Mouse (Mus musculus): ENCODE measurements around the gene Nfya. TPM values are rescaled to one million over a fixed set of nuclear protein-coding genes. Genes with fewer than 3 reads are reported as not detected.

Nfya gene
- polyA plus RNA-seq, 1 experiment from 2014 or later, result 16.3 TPM

DNA sequence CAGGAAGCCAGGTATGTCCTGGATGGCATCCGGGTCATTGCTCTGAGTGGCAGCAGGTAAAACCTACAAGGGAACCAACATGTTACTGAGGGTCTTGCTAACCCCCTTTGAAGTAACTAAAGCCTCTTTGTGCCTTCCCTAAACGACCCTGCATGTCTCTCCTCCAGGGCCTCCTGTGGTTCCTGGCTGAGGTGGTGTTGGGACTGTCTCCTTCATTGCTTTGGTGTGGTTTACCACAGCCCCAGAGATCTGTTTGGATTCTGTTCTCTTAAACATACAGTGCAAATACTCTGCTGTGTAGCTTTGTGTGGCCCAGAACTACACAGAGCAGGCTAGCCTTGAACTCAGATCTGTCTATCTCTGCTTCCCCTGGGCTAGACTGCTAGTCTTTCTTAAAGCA, 9.9 kb upstream of the Nfya start:
- H3K27ac ChIP-seq (ENCODE audit: low read depth, low read length), result no peak overlapping the region
- H3K9me3 ChIP-seq (ENCODE audit: control insufficient read depth, low read length), result no peaks in the 10 kb centered on the region
- no peak overlapping the region for H3K4me3 ChIP-seq (ENCODE audit: low read depth, low read length)
- no peaks in the 10 kb centered on the region for H3K36me3 ChIP-seq (ENCODE audit: control insufficient read depth, insufficient read depth, low read length)
- H3K27me3 ChIP-seq (ENCODE audit: control insufficient read depth, insufficient read depth, low read length), result no peaks in the 10 kb centered on the region
- H3K9ac ChIP-seq (replicated peaks; ENCODE audit: low read depth, low read length), result no peak overlapping the region
- ATAC-seq (ENCODE audit: low read depth), result no peak
- H3K4me1 ChIP-seq (ENCODE audit: control insufficient read depth, insufficient read depth, low read length), result no peaks in the 10 kb centered on the region
- no peak overlapping the region for H3K4me2 ChIP-seq (ENCODE audit: low read depth, low read length)
- WGBS, result 60% methylated on average over 2 of the region's 2 CpGs

DNA sequence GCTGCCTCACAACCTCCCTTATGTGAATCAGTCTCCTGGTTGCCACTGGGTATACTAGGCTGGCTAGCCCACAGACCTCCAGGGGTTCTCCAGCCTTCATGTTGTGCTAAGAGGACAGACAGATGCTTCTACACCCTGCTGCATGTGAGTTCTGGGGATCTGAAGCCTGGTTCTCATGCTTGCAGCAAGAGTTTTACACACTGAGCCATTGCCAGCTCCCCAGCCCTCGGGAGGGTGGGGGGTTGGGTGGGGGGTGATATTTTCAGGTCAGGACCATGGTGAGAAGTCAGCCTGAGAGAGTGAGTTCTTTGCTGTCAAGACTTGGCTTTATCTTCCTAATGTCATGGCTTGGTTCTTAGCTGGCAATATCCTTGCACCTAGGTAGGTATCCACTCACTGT, 9.1 kb upstream of the Nfya start:
- Histone ChIP-seq H3K36me3 (ENCODE audit: control insufficient read depth, insufficient read depth, low read length) (no peaks in the 10 kb centered on the region), H3K4me3 (ENCODE audit: low read depth, low read length) (no peak overlapping the region), H3K27me3 (ENCODE audit: control insufficient read depth, insufficient read depth, low read length) (no peaks in the 10 kb centered on the region), H3K4me2 (ENCODE audit: low read depth, low read length) (no peak overlapping the region), H3K4me1 (ENCODE audit: control insufficient read depth, insufficient read depth, low read length) (no peaks in the 10 kb centered on the region), H3K9ac (replicated peaks; ENCODE audit: low read depth, low read length) (no peak overlapping the region), H3K9me3 (ENCODE audit: control insufficient read depth, low read length) (no peaks in the 10 kb centered on the region), H3K27ac (ENCODE audit: low read depth, low read length) (no peak overlapping the region)
- WGBS, result 95% methylated on average over 1 of the region's 1 CpGs
- ATAC-seq (ENCODE audit: low read depth), result no peak

DNA sequence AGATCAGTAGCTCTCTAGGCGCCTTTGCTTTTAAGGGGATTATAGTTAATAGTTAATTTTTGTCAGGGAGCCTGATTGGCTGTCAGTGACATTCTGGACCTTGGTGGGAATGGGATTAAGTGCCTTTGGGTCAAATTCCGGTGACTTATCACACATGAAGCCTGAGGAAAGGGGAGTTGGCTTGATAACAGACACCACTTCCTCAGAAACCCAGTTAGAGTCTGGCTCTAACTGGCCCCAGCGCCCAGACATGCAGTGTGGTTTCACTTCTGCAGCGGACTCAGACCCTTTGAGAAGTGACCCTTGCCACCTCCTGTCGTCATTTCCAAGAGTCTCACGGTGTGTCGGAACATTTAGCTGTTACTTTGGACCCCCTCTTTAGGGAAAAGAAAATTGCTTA, 8.5 kb upstream of the Nfya start:
- H3K9ac ChIP-seq (replicated peaks; ENCODE audit: low read depth, low read length), result no peak overlapping the region
- no peak overlapping the region for H3K27ac ChIP-seq (ENCODE audit: low read depth, low read length)
- H3K4me2 ChIP-seq (ENCODE audit: low read depth, low read length), result no peak overlapping the region
- 90% methylated on average over 7 of the region's 7 CpGs for WGBS
- no peaks in the 10 kb centered on the region for H3K27me3 ChIP-seq (ENCODE audit: control insufficient read depth, insufficient read depth, low read length)
- H3K4me3 ChIP-seq (ENCODE audit: low read depth, low read length), result no peak overlapping the region
- no peaks in the 10 kb centered on the region for H3K36me3 ChIP-seq (ENCODE audit: control insufficient read depth, insufficient read depth, low read length)
- no peak for ATAC-seq (ENCODE audit: low read depth)
- no peaks in the 10 kb centered on the region for H3K4me1 ChIP-seq (ENCODE audit: control insufficient read depth, insufficient read depth, low read length)
- H3K9me3 ChIP-seq (ENCODE audit: control insufficient read depth, low read length), result no peaks in the 10 kb centered on the region

DNA sequence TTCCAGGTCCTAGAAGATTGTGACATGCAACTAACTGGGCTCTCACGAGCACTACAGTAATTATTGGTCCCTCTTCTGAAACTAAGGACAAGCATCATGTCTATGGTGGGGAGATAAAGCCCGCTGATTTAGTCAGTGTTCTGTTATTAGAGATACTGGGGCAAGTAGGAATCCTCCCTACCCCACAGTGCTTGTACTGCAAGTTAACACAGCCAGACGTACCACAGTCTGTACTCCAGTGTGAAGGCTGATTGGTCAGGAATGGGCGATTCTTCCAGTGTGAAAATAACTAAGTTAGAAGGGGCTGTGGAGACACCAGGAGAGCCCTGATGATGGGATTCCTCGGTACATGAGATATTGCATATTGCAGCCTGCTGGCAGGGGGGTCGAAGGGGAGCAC, 7.8 kb upstream of the Nfya start:
- no peaks in the 10 kb centered on the region for H3K4me1 ChIP-seq (ENCODE audit: control insufficient read depth, insufficient read depth, low read length)
- H3K4me2 ChIP-seq (ENCODE audit: low read depth, low read length), result no peak overlapping the region
- H3K27me3 ChIP-seq (ENCODE audit: control insufficient read depth, insufficient read depth, low read length), result no peaks in the 10 kb centered on the region
- H3K9ac ChIP-seq (replicated peaks; ENCODE audit: low read depth, low read length), result no peak overlapping the region
- no peak for ATAC-seq (ENCODE audit: low read depth)
- 94% methylated on average over 6 of the region's 6 CpGs for WGBS
- H3K9me3 ChIP-seq (ENCODE audit: control insufficient read depth, low read length), result no peaks in the 10 kb centered on the region
- H3K36me3 ChIP-seq (ENCODE audit: control insufficient read depth, insufficient read depth, low read length), result no peaks in the 10 kb centered on the region
- H3K4me3 ChIP-seq (ENCODE audit: low read depth, low read length), result no peak overlapping the region
- no peak overlapping the region for H3K27ac ChIP-seq (ENCODE audit: low read depth, low read length)

DNA sequence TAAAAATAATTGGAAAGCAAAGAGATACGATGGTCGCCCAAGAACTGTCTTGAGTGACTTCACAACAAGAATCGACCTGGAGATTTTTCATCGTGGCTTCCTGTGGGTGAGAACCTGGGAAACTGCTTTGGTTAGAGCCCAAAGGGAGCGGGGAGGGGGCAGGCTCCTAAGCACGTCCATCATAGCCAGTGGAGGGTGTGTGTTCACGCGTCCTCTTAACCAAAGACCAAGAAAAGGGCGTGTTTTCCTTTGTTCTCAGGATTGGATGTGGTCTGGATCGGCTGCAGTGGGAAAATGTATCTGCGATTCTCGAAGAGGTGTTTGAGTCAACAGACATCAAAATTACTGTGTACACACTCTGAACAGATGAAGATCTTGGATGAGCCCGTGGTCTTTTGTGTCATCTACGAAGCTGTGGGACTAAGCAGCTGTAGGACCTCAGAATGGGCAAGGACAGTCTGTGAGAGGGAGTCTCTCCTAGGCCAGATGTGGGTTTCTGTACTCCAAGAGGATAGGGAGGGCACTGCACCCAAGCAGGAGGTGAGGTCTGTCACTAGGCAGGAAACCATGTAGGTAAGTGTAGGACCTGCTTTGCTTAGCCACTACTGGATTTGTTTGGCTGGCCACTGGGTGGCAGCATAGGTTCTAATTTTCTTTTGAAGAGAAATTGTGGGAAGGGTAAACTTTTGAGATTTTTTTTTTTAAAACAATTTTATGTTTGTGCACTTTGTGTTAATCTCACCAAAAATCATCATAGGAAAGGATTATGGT, 6.9 kb upstream of the Nfya start:
- ATAC-seq (ENCODE audit: low read depth), result peak; percentile 85; the same call in 1 of the 2 replicates
- no peaks in the 10 kb centered on the region for H3K27me3 ChIP-seq (ENCODE audit: control insufficient read depth, insufficient read depth, low read length)
- H3K4me3 ChIP-seq (ENCODE audit: low read depth, low read length), result no peak overlapping the region
- 90% methylated on average over 14 of the region's 14 CpGs for WGBS
- no peaks in the 10 kb centered on the region for H3K36me3 ChIP-seq (ENCODE audit: control insufficient read depth, insufficient read depth, low read length)
- H3K4me2 ChIP-seq (ENCODE audit: low read depth, low read length), result no peak overlapping the region
- no peak overlapping the region for H3K9ac ChIP-seq (replicated peaks; ENCODE audit: low read depth, low read length)
- no peaks in the 10 kb centered on the region for H3K4me1 ChIP-seq (ENCODE audit: control insufficient read depth, insufficient read depth, low read length)
- no peak overlapping the region for H3K27ac ChIP-seq (ENCODE audit: low read depth, low read length)
- no peaks in the 10 kb centered on the region for H3K9me3 ChIP-seq (ENCODE audit: control insufficient read depth, low read length)

DNA sequence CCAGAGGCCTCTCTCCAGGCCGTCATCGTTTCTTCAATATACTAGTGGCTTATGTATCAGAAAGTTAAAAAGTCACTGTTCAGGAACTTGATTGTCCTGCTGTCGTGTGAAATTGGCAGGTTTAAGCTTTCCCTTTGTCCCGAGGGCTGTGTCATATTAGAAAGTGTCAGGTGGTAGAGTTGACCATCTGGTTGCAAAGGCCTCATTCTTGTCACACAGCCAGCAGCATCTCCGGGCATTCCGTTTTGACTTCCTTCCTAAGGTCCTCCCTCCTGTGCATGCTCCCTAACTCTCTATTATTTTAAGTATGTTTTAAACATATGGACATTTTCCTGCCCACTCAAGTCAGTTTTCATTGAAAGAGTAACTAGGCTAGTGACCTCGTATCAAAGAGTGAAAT, 6.3 kb upstream of the Nfya start:
- Histone ChIP-seq H3K9ac (replicated peaks; ENCODE audit: low read depth, low read length) (no peak overlapping the region), H3K4me3 (ENCODE audit: low read depth, low read length) (no peak overlapping the region), H3K27me3 (ENCODE audit: control insufficient read depth, insufficient read depth, low read length) (no peaks in the 10 kb centered on the region), H3K4me1 (ENCODE audit: control insufficient read depth, insufficient read depth, low read length) (peaks cover 5% of the 10 kb centered on the region), H3K4me2 (ENCODE audit: low read depth, low read length) (no peak overlapping the region), H3K9me3 (ENCODE audit: control insufficient read depth, low read length) (no peaks in the 10 kb centered on the region), H3K27ac (ENCODE audit: low read depth, low read length) (no peak overlapping the region), H3K36me3 (ENCODE audit: control insufficient read depth, insufficient read depth, low read length) (no peaks in the 10 kb centered on the region)
- WGBS, result 77% methylated on average over 7 of the region's 7 CpGs
- ATAC-seq (ENCODE audit: low read depth), result no peak

DNA sequence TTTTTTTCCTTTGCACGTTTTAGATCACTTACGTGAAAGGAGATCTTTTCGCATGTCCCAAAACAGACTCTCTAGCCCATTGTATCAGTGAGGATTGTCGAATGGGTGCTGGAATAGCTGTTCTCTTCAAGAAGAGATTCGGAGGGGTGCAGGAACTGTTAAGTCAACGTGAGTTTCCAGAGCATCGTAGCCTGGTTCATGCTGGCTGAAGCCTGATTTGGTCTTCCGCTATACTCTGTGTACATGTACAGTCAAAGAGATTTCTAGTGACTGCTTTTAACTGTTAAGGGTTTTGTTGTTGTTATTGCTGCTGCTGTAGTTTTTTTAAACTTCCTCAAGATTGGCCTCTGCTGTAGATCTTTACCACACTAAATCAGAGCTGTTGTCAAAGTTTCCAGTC, 1.5 kb upstream of the Nfya start:
- Histone ChIP-seq H3K4me3 (ENCODE audit: low read depth, low read length) (peak overlapping the region; percentile 41), H3K36me3 (ENCODE audit: control insufficient read depth, insufficient read depth, low read length) (no peaks in the 10 kb centered on the region), H3K9me3 (ENCODE audit: control insufficient read depth, low read length) (no peaks in the 10 kb centered on the region), H3K27me3 (ENCODE audit: control insufficient read depth, insufficient read depth, low read length) (no peaks in the 10 kb centered on the region), H3K27ac (ENCODE audit: low read depth, low read length) (no peak overlapping the region), H3K9ac (replicated peaks; ENCODE audit: low read depth, low read length) (peak overlapping the region; percentile 65; the same call in 1 of the 2 replicates), H3K4me1 (ENCODE audit: control insufficient read depth, insufficient read depth, low read length) (peaks cover 20% of the 10 kb centered on the region), H3K4me2 (ENCODE audit: low read depth, low read length) (peak overlapping the region; percentile 79)
- WGBS, result 63% methylated on average over 8 of the region's 8 CpGs
- no peak for ATAC-seq (ENCODE audit: low read depth)

DNA sequence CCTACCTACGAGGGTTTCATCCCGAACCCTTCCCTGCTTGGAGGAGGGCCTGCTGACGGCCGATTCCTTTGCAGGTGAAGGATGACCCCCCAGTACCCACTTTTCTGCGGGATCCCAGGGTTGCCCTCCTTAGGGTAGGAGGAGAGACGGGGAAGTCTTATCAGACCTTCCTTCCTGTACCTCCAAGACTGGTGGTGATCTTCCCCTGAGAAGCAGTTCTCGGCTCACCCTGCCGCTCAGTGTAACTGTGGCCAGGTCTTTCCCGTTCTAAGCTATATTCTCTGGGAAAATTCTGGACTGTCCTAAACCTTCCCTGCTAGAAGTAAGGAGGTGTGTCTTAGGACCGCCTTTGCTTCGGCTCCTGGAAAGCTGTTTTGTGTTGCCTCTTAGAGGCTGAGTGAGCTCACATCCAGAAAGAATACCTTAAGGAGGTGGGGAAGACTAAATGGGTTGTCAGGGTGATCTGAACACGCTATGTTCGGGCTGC, 636 bp upstream of the Nfya start:
- H3K4me1 ChIP-seq (ENCODE audit: control insufficient read depth, insufficient read depth, low read length), result peaks cover 20% of the 10 kb centered on the region
- no peaks in the 10 kb centered on the region for H3K27me3 ChIP-seq (ENCODE audit: control insufficient read depth, insufficient read depth, low read length)
- H3K4me3 ChIP-seq (ENCODE audit: low read depth, low read length), result peak overlapping the region; percentile 41
- H3K27ac ChIP-seq (ENCODE audit: low read depth, low read length), result peak overlapping the region; percentile 94
- H3K9ac ChIP-seq (replicated peaks; ENCODE audit: low read depth, low read length), result peak overlapping the region; percentile 65
- H3K4me2 ChIP-seq (ENCODE audit: low read depth, low read length), result peak overlapping the region; percentile 79
- H3K9me3 ChIP-seq (ENCODE audit: control insufficient read depth, low read length), result no peaks in the 10 kb centered on the region
- peak; percentile 10 for ATAC-seq (ENCODE audit: low read depth)
- 0% methylated on average over 13 of the region's 13 CpGs for WGBS
- H3K36me3 ChIP-seq (ENCODE audit: control insufficient read depth, insufficient read depth, low read length), result no peaks in the 10 kb centered on the region

DNA sequence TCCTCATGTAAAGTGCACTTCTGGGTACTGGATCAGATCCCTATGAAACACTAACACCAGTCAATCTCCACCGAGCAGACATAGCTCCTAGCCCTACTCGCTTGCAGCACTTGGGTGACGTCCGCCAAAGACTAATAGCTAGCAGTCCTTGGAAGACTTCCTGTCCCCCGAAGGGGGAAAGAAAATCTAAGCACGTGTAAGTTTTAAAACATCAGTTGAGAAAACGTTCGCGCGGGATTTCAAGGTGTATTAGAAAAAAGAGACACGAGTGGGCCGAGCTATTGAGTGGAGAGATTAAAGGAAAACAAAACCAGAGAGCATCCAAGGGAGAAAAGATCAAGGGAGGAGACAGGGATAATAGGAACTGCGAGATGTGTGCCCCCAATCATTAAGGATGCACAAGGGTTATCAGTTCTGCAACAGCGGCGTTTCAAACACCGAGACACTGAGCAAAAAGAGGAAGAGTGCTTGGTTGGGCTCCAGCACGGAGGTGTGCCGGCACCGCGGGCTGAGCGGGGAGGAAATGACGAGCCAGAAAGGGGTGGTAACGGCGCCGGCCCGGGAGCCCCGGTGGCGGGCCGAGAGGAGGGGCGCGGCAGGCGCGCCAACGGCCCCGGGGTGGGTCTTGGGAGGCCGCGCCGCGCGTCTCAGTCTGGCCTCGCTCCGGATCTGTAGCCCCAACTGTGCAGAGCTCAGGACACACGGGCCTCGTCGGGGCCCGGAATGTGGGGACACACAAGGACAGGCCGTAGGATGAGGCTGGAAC, 997 bp downstream of the Nfya start:
- Histone ChIP-seq H3K9me3 (ENCODE audit: control insufficient read depth, low read length) (no peaks in the 10 kb centered on the region), H3K9ac (replicated peaks; ENCODE audit: low read depth, low read length) (peak overlapping the region; percentile 98), H3K36me3 (ENCODE audit: control insufficient read depth, insufficient read depth, low read length) (no peaks in the 10 kb centered on the region), H3K27me3 (ENCODE audit: control insufficient read depth, insufficient read depth, low read length) (no peaks in the 10 kb centered on the region), H3K4me3 (ENCODE audit: low read depth, low read length) (peak overlapping the region; percentile 82), H3K4me1 (ENCODE audit: control insufficient read depth, insufficient read depth, low read length) (peaks cover 20% of the 10 kb centered on the region), H3K4me2 (ENCODE audit: low read depth, low read length) (peak overlapping the region; percentile 93), H3K27ac (ENCODE audit: low read depth, low read length) (peak overlapping the region; percentile 99)
- under 1% methylated on average over 47 of the region's 47 CpGs for WGBS
- ATAC-seq (ENCODE audit: low read depth), result peak; percentile 42

All from neural tube, embryonic 14.5 days (tissue).